Mouse (Mus musculus): ENCODE data around the gene Nr6a1. TPM values are rescaled to one million over a fixed set of nuclear protein-coding genes. Genes with fewer than 3 reads are reported as not detected.
A peak's percentile ranks its signal among the peaks of the same experiment; 100 is the strongest.

The Nr6a1 gene
- polyA plus RNA-seq, 1 experiment from 2014 or later, result 3.3 TPM

DNA sequence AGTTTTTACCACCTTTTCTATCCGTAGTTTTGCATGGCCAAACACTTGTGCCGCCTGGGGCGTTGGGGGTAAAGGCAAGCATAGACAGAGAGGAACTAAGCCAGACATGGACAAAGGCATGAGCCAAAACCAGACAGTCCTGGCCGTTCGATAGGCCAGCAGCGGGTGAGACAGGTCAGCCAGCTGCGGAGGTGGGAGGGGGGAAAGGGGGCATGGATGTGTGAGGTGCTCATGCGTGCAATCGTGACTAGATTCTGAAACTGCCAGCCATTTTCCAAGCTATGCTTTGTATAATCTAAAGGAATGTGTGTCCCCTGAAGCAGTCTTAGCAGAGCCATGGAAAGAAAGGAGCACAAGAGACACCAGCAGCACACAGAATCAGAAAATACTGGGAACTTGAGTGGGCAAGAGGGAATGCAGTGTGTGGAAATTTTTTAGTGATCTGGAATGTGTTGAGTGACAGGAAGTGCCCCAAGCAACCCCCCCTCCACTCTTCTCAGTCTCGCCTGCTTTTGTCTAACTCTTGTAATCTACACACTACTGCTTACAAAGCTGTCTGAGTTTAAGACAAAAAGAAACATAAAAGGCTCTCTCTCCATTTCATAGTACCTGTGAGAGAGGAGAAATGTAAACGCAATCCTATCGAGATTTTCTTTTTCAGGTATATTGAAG, 103.4 kb downstream of the Nr6a1 start:
- ATAC-seq (ENCODE audit: low read depth), result peak; percentile 84
- peak overlapping the region; percentile 94 for H3K27ac ChIP-seq (ENCODE audit: low read depth, low read length)
- no peaks in the 10 kb centered on the region for H3K9me3 ChIP-seq (ENCODE audit: control insufficient read depth, low read length)
- 1% methylated on average over 12 of the region's 12 CpGs for WGBS
- H3K9ac ChIP-seq (replicated peaks; ENCODE audit: low read depth, low read length), result peak overlapping the region; percentile 76
- H3K4me3 ChIP-seq (ENCODE audit: low read depth, low read length), result peak overlapping the region; percentile 59
- H3K4me1 ChIP-seq (ENCODE audit: control insufficient read depth, insufficient read depth, low read length), result peaks cover 13% of the 10 kb centered on the region
- no peaks in the 10 kb centered on the region for H3K27me3 ChIP-seq (ENCODE audit: control insufficient read depth, insufficient read depth, low read length)
- no peaks in the 10 kb centered on the region for H3K36me3 ChIP-seq (ENCODE audit: control insufficient read depth, insufficient read depth, low read length)
- H3K4me2 ChIP-seq (ENCODE audit: low read depth, low read length), result peak overlapping the region; percentile 80

DNA sequence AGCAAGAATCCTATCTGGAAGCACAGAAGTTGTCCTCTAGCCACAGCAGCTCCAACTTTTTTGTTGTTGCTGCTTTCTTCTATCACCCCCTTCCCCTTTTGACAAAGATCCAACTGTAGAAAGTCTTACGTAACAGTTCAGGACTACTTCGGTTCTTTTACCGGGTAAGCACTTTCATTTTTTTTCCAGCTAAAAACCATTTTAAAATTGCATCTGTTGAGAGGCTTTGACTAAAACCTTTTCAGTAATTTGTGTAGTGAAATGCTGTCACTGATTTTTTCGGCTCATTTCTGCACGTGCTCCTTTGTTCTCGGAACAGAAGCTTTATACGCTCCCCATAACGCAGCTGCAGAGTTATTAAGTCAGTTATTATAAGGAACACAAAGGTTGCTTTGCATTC, 104.1 kb downstream of the Nr6a1 start:
- H3K27me3 ChIP-seq (ENCODE audit: control insufficient read depth, insufficient read depth, low read length), result no peaks in the 10 kb centered on the region
- H3K9ac ChIP-seq (replicated peaks; ENCODE audit: low read depth, low read length), result peak overlapping the region; percentile 76
- WGBS, result 5% methylated on average over 8 of the region's 8 CpGs
- peak overlapping the region; percentile 94 for H3K27ac ChIP-seq (ENCODE audit: low read depth, low read length)
- H3K4me1 ChIP-seq (ENCODE audit: control insufficient read depth, insufficient read depth, low read length), result peaks cover 13% of the 10 kb centered on the region
- no peaks in the 10 kb centered on the region for H3K36me3 ChIP-seq (ENCODE audit: control insufficient read depth, insufficient read depth, low read length)
- ATAC-seq (ENCODE audit: low read depth), result peak; percentile 12
- H3K9me3 ChIP-seq (ENCODE audit: control insufficient read depth, low read length), result no peaks in the 10 kb centered on the region
- peak overlapping the region; percentile 80 for H3K4me2 ChIP-seq (ENCODE audit: low read depth, low read length)
- peak overlapping the region; percentile 59 for H3K4me3 ChIP-seq (ENCODE audit: low read depth, low read length)

DNA sequence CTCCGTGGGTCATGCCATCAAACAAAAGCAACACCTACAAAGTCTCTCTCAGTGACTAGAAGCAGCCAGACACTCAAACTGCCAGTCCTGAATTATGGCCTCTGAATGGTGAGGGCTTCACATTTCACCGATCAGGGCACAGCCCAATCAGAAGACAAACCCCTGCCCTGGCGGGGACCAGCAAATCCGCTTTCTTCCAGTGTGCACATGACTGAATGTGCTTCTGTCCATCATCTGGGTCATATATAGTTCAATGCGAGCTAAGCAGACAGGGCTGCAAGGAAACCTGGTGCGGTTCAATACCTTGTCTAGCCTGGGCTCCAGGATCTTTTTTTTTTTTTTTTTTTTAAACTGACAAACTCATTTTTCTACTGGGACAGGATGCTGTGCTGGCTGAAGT, 104.5 kb downstream of the Nr6a1 start:
- Histone ChIP-seq H3K9me3 (ENCODE audit: control insufficient read depth, low read length) (no peaks in the 10 kb centered on the region), H3K36me3 (ENCODE audit: control insufficient read depth, insufficient read depth, low read length) (no peaks in the 10 kb centered on the region)
- ATAC-seq (ENCODE audit: low read depth), result peak; percentile 94

GRCm38 (mm10) chr2:38817487-38817886, 110.0 kb downstream of the Nr6a1 start:
- H3K27me3 ChIP-seq (ENCODE audit: control insufficient read depth, insufficient read depth, low read length), result no peaks in the 10 kb centered on the region
- H3K27ac ChIP-seq (ENCODE audit: low read depth, low read length), result no peak overlapping the region
- H3K4me1 ChIP-seq (ENCODE audit: control insufficient read depth, insufficient read depth, low read length), result no peaks in the 10 kb centered on the region; the same call in 1 of the 2 replicates
- WGBS, result 74% methylated on average over 4 of the region's 4 CpGs
- H3K36me3 ChIP-seq (ENCODE audit: control insufficient read depth, insufficient read depth, low read length), result no peaks in the 10 kb centered on the region
- no peak for ATAC-seq (ENCODE audit: low read depth)
- no peak overlapping the region for H3K4me2 ChIP-seq (ENCODE audit: low read depth, low read length)
- no peak overlapping the region for H3K9ac ChIP-seq (replicated peaks; ENCODE audit: low read depth, low read length)
- H3K9me3 ChIP-seq (ENCODE audit: control insufficient read depth, low read length), result no peaks in the 10 kb centered on the region
- H3K4me3 ChIP-seq (ENCODE audit: low read depth, low read length), result no peak overlapping the region

More for the DNA sequence above, 104.5 kb downstream of the Nr6a1 start:
- H3K4me3 ChIP-seq (ENCODE audit: low read depth, low read length), result peak overlapping the region; percentile 59
- WGBS, result 3% methylated on average over 6 of the region's 6 CpGs
- peak overlapping the region; percentile 76; the same call in 1 of the 2 replicates for H3K9ac ChIP-seq (replicated peaks; ENCODE audit: low read depth, low read length)
- H3K27ac ChIP-seq (ENCODE audit: low read depth, low read length), result peak overlapping the region; percentile 94
- H3K4me1 ChIP-seq (ENCODE audit: control insufficient read depth, insufficient read depth, low read length), result peaks cover 13% of the 10 kb centered on the region
- H3K4me2 ChIP-seq (ENCODE audit: low read depth, low read length), result peak overlapping the region; percentile 80
- H3K27me3 ChIP-seq (ENCODE audit: control insufficient read depth, insufficient read depth, low read length), result no peaks in the 10 kb centered on the region

- 19% methylated on average over 3 of the region's 3 CpGs for WGBS
- peak; percentile 70; the same call in 1 of the 2 replicates for ATAC-seq (ENCODE audit: low read depth)
- Histone ChIP-seq H3K27me3 (ENCODE audit: control insufficient read depth, insufficient read depth, low read length) (no peaks in the 10 kb centered on the region), H3K4me3 (ENCODE audit: low read depth, low read length) (no peak overlapping the region), H3K4me2 (ENCODE audit: low read depth, low read length) (no peak overlapping the region), H3K4me1 (ENCODE audit: control insufficient read depth, insufficient read depth, low read length) (no peaks in the 10 kb centered on the region), H3K27ac (ENCODE audit: low read depth, low read length) (no peak overlapping the region), H3K9ac (replicated peaks; ENCODE audit: low read depth, low read length) (no peak overlapping the region), H3K9me3 (ENCODE audit: control insufficient read depth, low read length) (no peaks in the 10 kb centered on the region), H3K36me3 (ENCODE audit: control insufficient read depth, insufficient read depth, low read length) (no peaks in the 10 kb centered on the region)
Measured at GRCm38 (mm10) chr2:38797087-38797624, 130.3 kb downstream of the Nr6a1 start.

DNA sequence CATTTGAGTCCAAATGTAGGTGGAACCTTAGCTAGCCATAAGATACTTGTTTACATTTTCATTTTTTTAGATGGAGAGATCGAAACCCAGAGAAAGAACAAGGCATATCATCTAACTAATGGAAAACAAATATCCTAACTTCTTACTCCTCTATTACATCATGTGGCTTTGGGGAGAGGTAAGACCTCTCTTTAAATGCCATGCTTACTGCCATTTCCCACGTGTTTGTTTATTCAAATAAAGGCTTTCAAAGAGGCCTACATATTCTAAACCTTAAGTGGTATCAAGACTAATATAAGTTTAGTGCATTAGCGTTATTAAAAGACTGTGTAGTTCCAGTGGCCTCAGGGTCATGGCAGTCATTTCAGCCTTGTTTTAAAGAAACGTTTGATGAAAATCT, 140.2 kb downstream of the Nr6a1 start:
- H3K4me1 ChIP-seq (ENCODE audit: control insufficient read depth, insufficient read depth, low read length), result no peaks in the 10 kb centered on the region
- no peak overlapping the region for H3K4me3 ChIP-seq (ENCODE audit: low read depth, low read length)
- H3K36me3 ChIP-seq (ENCODE audit: control insufficient read depth, insufficient read depth, low read length), result no peaks in the 10 kb centered on the region
- no peaks in the 10 kb centered on the region for H3K9me3 ChIP-seq (ENCODE audit: control insufficient read depth, low read length)
- H3K27me3 ChIP-seq (ENCODE audit: control insufficient read depth, insufficient read depth, low read length), result no peaks in the 10 kb centered on the region
- no peak overlapping the region for H3K9ac ChIP-seq (replicated peaks; ENCODE audit: low read depth, low read length)
- H3K27ac ChIP-seq (ENCODE audit: low read depth, low read length), result no peak overlapping the region
- H3K4me2 ChIP-seq (ENCODE audit: low read depth, low read length), result no peak overlapping the region
- no peak for ATAC-seq (ENCODE audit: low read depth)
- WGBS, result 65% methylated on average over 4 of the region's 4 CpGs

DNA sequence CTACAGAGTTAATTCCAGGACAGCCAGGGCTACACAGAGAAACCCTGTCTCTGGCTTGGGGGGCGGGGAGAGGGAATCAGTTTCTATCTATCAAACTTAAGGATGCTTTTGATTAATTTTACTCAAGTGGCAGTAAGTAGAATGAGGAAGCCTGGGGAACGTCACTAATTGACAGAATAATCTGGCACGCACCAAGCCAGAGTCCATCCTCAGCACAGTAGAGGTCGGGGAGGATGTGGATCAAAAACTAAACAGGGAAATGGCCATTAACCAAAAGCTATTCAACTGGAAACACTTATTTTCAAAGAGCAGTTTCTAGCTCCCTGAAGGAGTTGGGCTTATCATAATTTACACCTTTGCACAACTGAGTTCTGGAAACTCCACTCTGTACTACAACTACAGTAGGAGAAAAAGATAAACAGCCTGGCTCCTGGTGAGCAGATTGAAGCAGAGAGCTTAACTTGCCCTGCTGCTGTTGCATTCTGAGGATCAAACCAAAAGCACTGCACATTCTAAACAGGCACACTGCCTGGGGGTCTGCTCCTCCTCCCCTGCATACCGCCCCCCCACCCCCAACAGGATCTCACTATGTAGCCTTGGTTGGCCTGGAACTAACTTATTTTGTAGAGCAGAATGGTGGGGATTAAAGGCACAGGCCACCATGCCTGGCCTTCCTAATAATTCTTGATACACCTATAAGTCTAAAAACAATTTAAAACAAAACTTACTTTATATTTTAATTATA, 141.1 kb downstream of the Nr6a1 start:
- Histone ChIP-seq H3K27me3 (ENCODE audit: control insufficient read depth, insufficient read depth, low read length) (no peaks in the 10 kb centered on the region), H3K36me3 (ENCODE audit: control insufficient read depth, insufficient read depth, low read length) (no peaks in the 10 kb centered on the region), H3K4me1 (ENCODE audit: control insufficient read depth, insufficient read depth, low read length) (no peaks in the 10 kb centered on the region), H3K4me3 (ENCODE audit: low read depth, low read length) (no peak overlapping the region), H3K4me2 (ENCODE audit: low read depth, low read length) (no peak overlapping the region), H3K27ac (ENCODE audit: low read depth, low read length) (no peak overlapping the region), H3K9ac (replicated peaks; ENCODE audit: low read depth, low read length) (no peak overlapping the region), H3K9me3 (ENCODE audit: control insufficient read depth, low read length) (no peaks in the 10 kb centered on the region)
- WGBS, result 38% methylated on average over 5 of the region's 5 CpGs
- ATAC-seq (ENCODE audit: low read depth), result no peak

DNA sequence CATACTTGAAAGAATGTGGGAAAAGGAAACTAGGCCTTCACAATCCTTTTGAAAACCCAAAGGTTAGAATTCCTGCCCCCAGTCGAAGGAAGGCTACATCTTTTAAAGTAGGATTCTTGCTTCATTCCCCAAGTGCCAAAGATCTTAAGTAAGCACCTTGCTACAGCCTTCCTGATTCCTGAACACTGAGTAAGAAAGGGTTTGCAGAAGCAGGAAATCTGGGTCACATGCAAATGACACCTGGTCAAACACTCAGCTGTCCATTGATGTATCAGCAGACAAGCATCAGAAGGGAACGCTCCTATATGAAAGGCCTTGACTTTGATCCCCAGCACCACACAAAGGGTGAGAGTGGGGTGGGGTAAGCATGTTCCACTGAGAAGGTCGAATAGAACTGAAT, 142.4 kb downstream of the Nr6a1 start:
- H3K36me3 ChIP-seq (ENCODE audit: control insufficient read depth, insufficient read depth, low read length), result no peaks in the 10 kb centered on the region

GRCm38 (mm10) chr2:38784396-38784795, 143.1 kb downstream of the Nr6a1 start:
- WGBS, result 13% methylated on average over 11 of the region's 11 CpGs

More for the DNA sequence above, 142.4 kb downstream of the Nr6a1 start:
- WGBS, result 60% methylated on average over 3 of the region's 3 CpGs
- Histone ChIP-seq H3K9ac (replicated peaks; ENCODE audit: low read depth, low read length) (no peak overlapping the region), H3K4me1 (ENCODE audit: control insufficient read depth, insufficient read depth, low read length) (no peaks in the 10 kb centered on the region), H3K4me2 (ENCODE audit: low read depth, low read length) (no peak overlapping the region), H3K27me3 (ENCODE audit: control insufficient read depth, insufficient read depth, low read length) (no peaks in the 10 kb centered on the region), H3K27ac (ENCODE audit: low read depth, low read length) (no peak overlapping the region), H3K4me3 (ENCODE audit: low read depth, low read length) (no peak overlapping the region), H3K9me3 (ENCODE audit: control insufficient read depth, low read length) (no peaks in the 10 kb centered on the region)
- no peak for ATAC-seq (ENCODE audit: low read depth)

More at GRCm38 (mm10) chr2:38784396-38784795, 143.1 kb downstream of the Nr6a1 start:
- H3K9ac ChIP-seq (replicated peaks; ENCODE audit: low read depth, low read length), result no peak overlapping the region
- no peak overlapping the region for H3K4me2 ChIP-seq (ENCODE audit: low read depth, low read length)
- no peak overlapping the region for H3K4me3 ChIP-seq (ENCODE audit: low read depth, low read length)
- no peak overlapping the region for H3K27ac ChIP-seq (ENCODE audit: low read depth, low read length)
- ATAC-seq (ENCODE audit: low read depth), result no peak
- no peaks in the 10 kb centered on the region for H3K36me3 ChIP-seq (ENCODE audit: control insufficient read depth, insufficient read depth, low read length)
- H3K4me1 ChIP-seq (ENCODE audit: control insufficient read depth, insufficient read depth, low read length), result no peaks in the 10 kb centered on the region
- no peaks in the 10 kb centered on the region for H3K27me3 ChIP-seq (ENCODE audit: control insufficient read depth, insufficient read depth, low read length)
- no peaks in the 10 kb centered on the region for H3K9me3 ChIP-seq (ENCODE audit: control insufficient read depth, low read length)
